Mouse (Mus musculus) kidney, postnatal 25 days (tissue): ENCODE results near the gene Pax7.

Experiments used
- DNase-seq, 2 experiments: peaks; one replicate each; pipeline ENCODE4 v3.0.0; 2021; ENCODE audit warnings: mixed read lengths in 2 of 2

Gene Pax7

DNA sequence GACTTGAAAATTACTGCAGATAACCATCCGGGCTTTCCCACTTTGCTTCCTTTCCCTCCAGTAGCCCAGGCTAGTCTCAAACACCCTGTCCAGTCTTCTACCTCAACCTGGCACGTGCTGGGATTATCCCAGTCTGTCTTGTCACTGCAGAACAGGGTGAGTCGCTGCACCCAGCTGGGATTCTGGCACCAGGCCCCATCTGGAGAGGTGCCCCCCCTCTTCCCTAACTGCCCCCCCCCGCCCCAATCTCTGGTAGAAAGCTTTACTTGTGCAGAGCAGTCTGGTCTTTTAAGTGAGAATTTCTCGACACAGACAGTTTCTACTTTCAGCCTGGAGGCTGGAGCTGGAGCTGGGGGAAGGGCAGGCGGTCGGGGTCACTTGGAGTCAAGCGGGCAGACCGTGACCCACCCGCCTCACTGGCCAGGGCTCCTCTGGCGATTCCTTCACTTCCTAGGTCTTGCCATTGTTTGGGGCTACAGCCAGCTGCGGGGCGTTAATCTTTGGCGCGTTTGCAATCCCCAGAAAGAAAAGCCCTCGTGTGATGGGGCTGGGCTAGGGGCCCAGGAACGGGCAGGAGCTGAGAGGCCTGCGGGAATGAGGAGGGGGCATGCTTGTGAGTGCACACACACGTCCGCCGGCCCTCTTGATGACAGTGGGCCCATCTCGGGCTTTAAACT, 22.4 kb downstream of the Pax7 start:
- DNase-seq: no peak

- no peak for DNase-seq
Measured at GRCm38 (mm10) chr4:139809381-139809820, 23.9 kb downstream of the Pax7 start.

GRCm38 (mm10) chr4:139807820-139808219, 25.5 kb downstream of the Pax7 start:
- no peak for DNase-seq

DNA sequence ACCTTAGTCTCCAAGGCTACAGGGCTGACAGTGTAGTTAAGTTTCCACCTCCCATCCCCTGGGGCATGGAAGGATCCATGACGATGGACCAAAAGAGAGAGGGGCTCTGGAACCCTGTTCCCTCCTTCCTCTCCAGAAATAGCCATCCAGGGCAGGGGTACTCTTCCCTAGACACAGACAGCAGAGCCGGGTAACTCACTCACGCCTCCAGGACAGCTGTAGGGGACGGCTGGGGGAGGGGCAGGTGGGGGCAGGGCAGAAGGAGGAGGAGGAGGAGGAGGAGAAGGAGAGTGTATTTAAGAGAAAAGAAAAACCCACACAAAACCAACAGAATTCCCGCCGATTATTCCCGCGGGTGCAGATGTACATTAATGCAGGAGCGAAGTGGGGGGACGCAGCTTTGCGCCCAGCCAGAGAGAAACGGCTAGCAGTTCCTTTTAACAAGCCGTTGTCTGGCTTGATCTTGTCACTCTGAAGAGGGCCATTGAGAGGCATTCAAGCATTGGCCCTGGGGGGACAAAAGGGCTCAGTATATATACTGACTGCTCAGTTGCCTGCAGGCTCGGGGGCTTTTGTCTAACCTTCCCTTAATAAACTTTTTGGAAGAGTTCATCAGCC, 26.0 kb downstream of the Pax7 start:
- no peak for DNase-seq

GRCm38 (mm10) chr4:139804896-139805295, 28.4 kb downstream of the Pax7 start:
- DNase-seq: no peak

GRCm38 (mm10) chr4:139803981-139804380, 29.3 kb downstream of the Pax7 start:
- no peak for DNase-seq

GRCm38 (mm10) chr4:139799436-139800100, 33.8 kb downstream of the Pax7 start:
- DNase-seq: no peak

DNA sequence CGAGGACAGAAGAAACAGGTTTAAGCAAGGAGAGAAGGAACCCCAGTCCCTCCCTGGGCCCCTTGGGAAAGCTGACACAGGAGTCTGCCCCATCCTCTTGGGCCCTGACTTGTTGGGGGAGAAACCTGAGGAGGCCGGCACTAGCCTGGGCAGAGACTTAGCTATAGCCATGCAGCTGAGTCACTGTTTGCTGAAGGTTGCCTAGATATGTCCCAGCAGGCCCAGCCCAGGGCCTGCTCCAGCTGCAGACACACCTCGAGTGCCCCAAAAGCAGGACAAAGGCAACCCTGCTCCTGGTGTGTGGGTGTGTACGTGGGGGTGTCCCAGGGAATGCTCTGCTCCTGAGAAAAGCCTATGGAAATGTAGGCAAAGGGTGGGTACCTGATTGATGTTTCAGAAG, 36.0 kb downstream of the Pax7 start:
- no peak for DNase-seq

GRCm38 (mm10) chr4:139796115-139796514, 37.2 kb downstream of the Pax7 start:
- no peak for DNase-seq

GRCm38 (mm10) chr4:139791168-139791567, 42.2 kb downstream of the Pax7 start:
- no peak for DNase-seq

- DNase-seq: no peak
Measured at GRCm38 (mm10) chr4:139789772-139790171, 43.6 kb downstream of the Pax7 start.

- DNase-seq: no peak
Measured at GRCm38 (mm10) chr4:139782926-139783467, 50.3 kb downstream of the Pax7 start.

DNA sequence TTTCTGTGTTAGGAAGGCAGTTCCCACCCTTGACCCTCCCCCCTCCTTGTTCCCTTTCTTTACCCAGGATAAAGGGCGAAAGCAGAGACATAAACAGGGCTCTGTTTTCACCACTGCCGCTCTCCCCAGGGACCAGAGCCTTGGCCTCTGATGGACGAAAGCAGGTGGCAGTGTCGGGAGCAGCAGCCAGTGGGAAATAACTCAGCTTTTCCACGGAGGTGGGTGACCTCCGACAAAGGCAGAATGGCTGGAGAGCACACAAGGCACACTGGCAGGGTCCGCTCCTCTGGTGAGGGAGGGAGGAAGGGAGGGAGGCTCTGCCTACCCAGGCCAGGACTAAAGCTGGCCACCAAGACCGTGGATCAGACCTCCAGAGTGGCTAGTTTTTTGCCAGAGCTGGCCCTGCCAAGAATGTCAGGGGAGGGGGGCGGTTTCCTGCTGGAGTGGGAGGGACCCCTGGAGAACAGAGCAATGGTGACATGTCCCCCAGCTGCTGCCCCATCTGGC, 62.1 kb downstream of the Pax7 start:
- no peak for DNase-seq

DNA sequence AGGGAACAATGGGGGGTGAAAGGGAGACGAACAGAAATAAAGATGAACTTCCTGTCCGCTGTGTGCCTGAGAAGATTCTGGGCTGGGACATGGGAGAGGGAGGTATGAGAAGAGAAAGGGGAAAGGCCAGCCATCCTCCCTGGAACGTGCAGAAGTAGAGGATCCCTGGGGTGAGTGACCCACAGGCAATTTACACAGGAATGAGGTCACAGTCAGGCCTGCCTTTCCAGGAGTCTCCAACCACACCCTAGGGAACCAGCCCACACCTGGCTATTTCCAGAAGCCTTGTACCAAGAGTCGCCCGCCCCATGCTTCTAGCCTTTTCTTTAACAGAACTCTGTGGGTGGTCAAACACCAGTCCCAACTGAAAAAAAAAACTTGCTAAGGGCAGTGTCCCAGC, 65.5 kb downstream of the Pax7 start:
- no peak for DNase-seq

- DNase-seq: no peak
Measured at GRCm38 (mm10) chr4:139767115-139767718, 66.1 kb downstream of the Pax7 start.

DNA sequence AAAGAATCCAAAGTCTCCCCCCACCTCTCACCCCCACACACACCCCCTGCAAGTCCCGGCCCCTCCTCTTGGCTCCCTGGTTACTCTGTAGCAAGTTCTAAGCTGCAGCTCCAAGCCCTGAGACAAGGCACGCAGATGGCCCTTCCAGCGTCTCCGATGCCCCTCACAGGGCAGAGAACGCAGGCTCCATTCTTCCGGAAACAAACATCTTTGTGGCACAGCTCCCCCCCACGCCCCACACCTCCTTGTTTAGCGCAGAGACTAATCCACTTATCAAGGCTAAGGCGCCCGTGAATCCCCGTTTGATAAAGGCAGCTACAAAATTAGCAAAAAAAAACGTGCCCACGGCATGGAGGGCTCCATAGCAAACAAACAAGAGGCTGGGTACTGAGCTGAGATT, 71.4 kb downstream of the Pax7 start:
- DNase-seq: no peak

DNA sequence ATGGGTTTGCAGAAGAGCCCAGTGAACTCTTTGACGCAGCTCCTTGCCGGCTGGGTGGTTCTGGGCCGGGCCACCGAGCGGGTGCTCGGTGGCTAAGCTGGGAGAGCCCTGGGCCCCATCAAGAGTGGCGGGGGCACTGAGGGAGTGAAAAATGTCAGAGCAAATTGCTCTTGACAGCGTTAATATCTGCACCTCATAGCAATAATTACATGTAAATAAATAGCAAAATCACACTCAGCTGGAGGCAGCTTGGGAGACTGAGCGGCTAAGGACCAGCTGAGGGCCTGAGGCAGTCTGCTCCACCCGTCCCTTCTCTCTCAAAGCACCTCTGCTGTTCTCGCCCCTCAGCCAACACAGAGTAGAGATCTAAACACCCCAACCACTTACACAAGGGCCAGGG, 72.6 kb downstream of the Pax7 start:
- no peak for DNase-seq

- DNase-seq: no peak
Measured at GRCm38 (mm10) chr4:139758512-139759340, 74.6 kb downstream of the Pax7 start.

DNA sequence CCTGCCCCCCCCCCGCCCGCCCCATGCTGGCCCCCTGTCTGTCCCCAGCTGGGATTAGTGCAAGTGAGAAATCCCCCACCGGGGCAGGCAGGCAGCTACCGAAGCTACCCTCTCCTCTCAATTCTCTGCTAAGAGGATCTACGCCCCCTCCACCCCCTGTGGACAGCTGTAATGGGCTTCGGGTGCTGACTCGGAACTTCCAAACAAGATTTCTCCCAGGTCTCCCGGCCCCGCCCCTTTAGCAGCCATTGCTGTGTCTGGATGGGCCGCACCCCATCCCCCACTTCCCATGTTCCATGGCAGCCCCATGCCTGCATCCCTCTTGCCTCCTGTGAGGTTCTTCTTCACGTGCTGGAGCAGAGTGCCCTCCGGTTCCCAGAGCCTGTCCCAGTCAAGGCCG, 76.4 kb downstream of the Pax7 start:
- no peak for DNase-seq

- no peak for DNase-seq
Measured at GRCm38 (mm10) chr4:139754148-139754710, 79.1 kb downstream of the Pax7 start.

- no peak for DNase-seq
Measured at GRCm38 (mm10) chr4:139750926-139751325, 82.4 kb downstream of the Pax7 start.
